Mouse (Mus musculus) regulatory T cell (primary cell): Measurements from ENCODE around the gene Ankrd6.

Source experiments
- in situ Hi-C: fragments of 300-600 bp; cut with MboI, MseI; formaldehyde crosslinking; loops from one replicate; pipeline ENCODE4 v1.15.1; 2025; ENCODE audit warnings: high pct_unique_total_duplicates

The Ankrd6 gene

GRCm38 (mm10) chr4:32951035-32951940, 647 bp upstream of the Ankrd6 start:
- in situ Hi-C loops = no loop called here

GRCm38 (mm10) chr4:32948696-32949095, 1.9 kb downstream of the Ankrd6 start:
- in situ Hi-C loops = no loop called here

- in situ Hi-C loops = no loop called here
Observed at GRCm38 (mm10) chr4:32947631-32948030, 3.0 kb downstream of the Ankrd6 start.

- in situ Hi-C loops = no loop called here
Observed at GRCm38 (mm10) chr4:32940984-32941383, 9.7 kb downstream of the Ankrd6 start.

- in situ Hi-C loops = no loop called here
Observed at GRCm38 (mm10) chr4:32939964-32940363, 10.7 kb downstream of the Ankrd6 start.

- in situ Hi-C loops = no loop called here
Observed at GRCm38 (mm10) chr4:32939521-32939920, 11.1 kb downstream of the Ankrd6 start.

- in situ Hi-C loops = no loop called here
Observed at GRCm38 (mm10) chr4:32936762-32937341, 13.8 kb downstream of the Ankrd6 start.

- in situ Hi-C loops = no loop called here
Observed at GRCm38 (mm10) chr4:32932056-32932455, 18.6 kb downstream of the Ankrd6 start.

GRCm38 (mm10) chr4:32929750-32930149, 20.9 kb downstream of the Ankrd6 start:
- in situ Hi-C loops = no loop called here

- in situ Hi-C loops = no loop called here
Observed at GRCm38 (mm10) chr4:32928692-32929448, 21.8 kb downstream of the Ankrd6 start.

- in situ Hi-C loops = no loop called here
Observed at GRCm38 (mm10) chr4:32923891-32924294, 26.7 kb downstream of the Ankrd6 start.

- in situ Hi-C loops = no loop called here
Observed at GRCm38 (mm10) chr4:32923436-32923835, 27.2 kb downstream of the Ankrd6 start.

GRCm38 (mm10) chr4:32922871-32923270, 27.8 kb downstream of the Ankrd6 start:
- in situ Hi-C loops = no loop called here

GRCm38 (mm10) chr4:32920863-32921262, 29.8 kb downstream of the Ankrd6 start:
- in situ Hi-C loops = no loop called here

GRCm38 (mm10) chr4:32918571-32918970, 32.1 kb downstream of the Ankrd6 start:
- in situ Hi-C loops = no loop called here

GRCm38 (mm10) chr4:32916689-32917385, 33.8 kb downstream of the Ankrd6 start:
- in situ Hi-C loops = no loop called here

GRCm38 (mm10) chr4:32915928-32916327, 34.7 kb downstream of the Ankrd6 start:
- in situ Hi-C loops = no loop called here

GRCm38 (mm10) chr4:32909996-32910395, 40.6 kb downstream of the Ankrd6 start:
- in situ Hi-C loops = no loop called here

- in situ Hi-C loops = no loop called here
Observed at GRCm38 (mm10) chr4:32909241-32909979, 41.2 kb downstream of the Ankrd6 start.

- in situ Hi-C loops = no loop called here
Observed at GRCm38 (mm10) chr4:32907631-32908030, 43.0 kb downstream of the Ankrd6 start.

- in situ Hi-C loops = no loop called here
Observed at GRCm38 (mm10) chr4:32906627-32907026, 44.0 kb downstream of the Ankrd6 start.
